12 mouse cellular contexts compared by ENCODE assay signal in genomic region chr11:22857106-22857704, GRCm38 (mm10). TPM values are rescaled to one million over a fixed set of nuclear protein-coding genes. Genes with fewer than 3 reads are reported as not detected.
DNase-seq lines count a peak whose midpoint lies in the region; ATAC-seq lines count a peak whose summit lies in the region.
"Had no signal": no experiment of that assay in that cellular context is flagged by ENCODE, and none has a peak within 500 bp of the region (broad histone marks: within the 10 kb centered on the region; RNA-seq: fewer than 3 reads in every experiment).

No protein-coding gene starts in this region.

- peaks cover 53% of the 10 kb centered on the region for H3K27me3 ChIP-seq in hindbrain, embryonic 15.5 days
- H3K27me3 ChIP-seq in hindbrain, embryonic 16.5 days (replicated peaks; ENCODE audit: control insufficient read depth, insufficient read depth, low read length), result peaks cover 25% of the 10 kb centered on the region
- peaks cover 65% of the 10 kb centered on the region for H3K27me3 ChIP-seq in midbrain, embryonic 13.5 days
- peaks cover 54% of the 10 kb centered on the region for H3K27me3 ChIP-seq in midbrain, embryonic 11.5 days (ENCODE audit: control insufficient read depth, insufficient read depth, low read length)
- H3K27me3 ChIP-seq in stomach, embryonic 15.5 days (replicated peaks), result no peaks in the 10 kb centered on the region
- H3K27me3 ChIP-seq: Patski had no signal

- H3K4me1 ChIP-seq in hindbrain, embryonic 15.5 days (replicated peaks), result peaks cover 21% of the 10 kb centered on the region
- peaks cover 17% of the 10 kb centered on the region for H3K4me1 ChIP-seq in hindbrain, embryonic 16.5 days (ENCODE audit: control insufficient read depth, insufficient read depth, low read depth, low read length)
- H3K4me1 ChIP-seq in midbrain, embryonic 13.5 days (replicated peaks), result peaks cover 26% of the 10 kb centered on the region
- peaks cover 20% of the 10 kb centered on the region for H3K4me1 ChIP-seq in midbrain, embryonic 11.5 days (ENCODE audit: control insufficient read depth, insufficient read depth, low read length)
- peaks cover 20% of the 10 kb centered on the region for H3K4me1 ChIP-seq in stomach, embryonic 15.5 days

- no peak overlapping the region for H3K9ac ChIP-seq in hindbrain, embryonic 15.5 days
- H3K9ac ChIP-seq in hindbrain, embryonic 16.5 days (ENCODE audit: low read depth, low read length), result no peak overlapping the region
- H3K9ac ChIP-seq in midbrain, embryonic 13.5 days (replicated peaks), result no peak overlapping the region
- H3K9ac ChIP-seq in midbrain, embryonic 11.5 days (ENCODE audit: low read length), result no peak overlapping the region
- H3K9ac ChIP-seq in stomach, embryonic 15.5 days, result no peak overlapping the region
- H3K9ac ChIP-seq: forebrain, embryonic 13.5 days had no signal

- no peak overlapping the region for H3K27ac ChIP-seq in hindbrain, embryonic 15.5 days (replicated peaks)
- H3K27ac ChIP-seq in hindbrain, embryonic 16.5 days (ENCODE audit: low read depth, low read length), result no peak overlapping the region
- H3K27ac ChIP-seq in midbrain, embryonic 13.5 days, result no peak overlapping the region
- H3K27ac ChIP-seq in midbrain, embryonic 11.5 days (ENCODE audit: low read depth, low read length), result no peak overlapping the region
- no peak overlapping the region for H3K27ac ChIP-seq in stomach, embryonic 15.5 days
- H3K27ac ChIP-seq: forebrain, embryonic 13.5 days had no signal

- no peaks in the 10 kb centered on the region for H3K36me3 ChIP-seq in hindbrain, embryonic 15.5 days
- H3K36me3 ChIP-seq in hindbrain, embryonic 16.5 days (ENCODE audit: control insufficient read depth, insufficient read depth, low read length), result no peaks in the 10 kb centered on the region
- H3K36me3 ChIP-seq in midbrain, embryonic 13.5 days, result no peaks in the 10 kb centered on the region
- H3K36me3 ChIP-seq in midbrain, embryonic 11.5 days (ENCODE audit: control insufficient read depth, insufficient read depth, low read length), result no peaks in the 10 kb centered on the region
- no peaks in the 10 kb centered on the region for H3K36me3 ChIP-seq in stomach, embryonic 15.5 days

- peak overlapping the region; percentile 100 for H3K4me2 ChIP-seq in hindbrain, embryonic 15.5 days
- no peak overlapping the region for H3K4me2 ChIP-seq in hindbrain, embryonic 16.5 days (ENCODE audit: low read length)
- 0 out of 2 replicates have a peak overlapping the region, but pooled peaks have one; percentile 98 for H3K4me2 ChIP-seq in midbrain, embryonic 13.5 days (replicated peaks)
- no peak overlapping the region for H3K4me2 ChIP-seq in midbrain, embryonic 11.5 days
- peak overlapping the region; percentile 97; the same call in 1 of the 2 replicates for H3K4me2 ChIP-seq in stomach, embryonic 15.5 days

- WGBS in hindbrain, embryonic 15.5 days, result 82% methylated on average over 5 of the region's 5 CpGs
- 76% methylated on average over 5 of the region's 5 CpGs for WGBS in hindbrain, embryonic 16.5 days
- WGBS in midbrain, embryonic 13.5 days, result 75% methylated on average over 5 of the region's 5 CpGs
- WGBS in midbrain, embryonic 11.5 days, result 74% methylated on average over 5 of the region's 5 CpGs
- WGBS in stomach, embryonic 15.5 days, result 74% methylated on average over 5 of the region's 5 CpGs

- no peak overlapping the region for H3K4me3 ChIP-seq in hindbrain, embryonic 15.5 days
- H3K4me3 ChIP-seq in hindbrain, embryonic 16.5 days (ENCODE audit: low read length), result no peak overlapping the region
- H3K4me3 ChIP-seq in midbrain, embryonic 13.5 days (replicated peaks), result no peak overlapping the region
- no peak overlapping the region for H3K4me3 ChIP-seq in midbrain, embryonic 11.5 days (ENCODE audit: low read depth, low read length)
- H3K4me3 ChIP-seq in stomach, embryonic 15.5 days (replicated peaks), result peak overlapping the region; percentile 86

- DNase-seq in midbrain, embryonic 11.5 days (ENCODE audit: low spot score, missing footprints), result no peak
- no peak for DNase-seq in cerebellum, adult 11-12 months
- DNase-seq in embryo, embryonic 10 days (ENCODE audit: low spot score), result no peak
- DNase-seq: cerebellum, postnatal 25 days; kidney, adult 11 months had no signal

- no peaks in the 10 kb centered on the region for H3K9me3 ChIP-seq in hindbrain, embryonic 15.5 days
- no peaks in the 10 kb centered on the region for H3K9me3 ChIP-seq in hindbrain, embryonic 16.5 days (ENCODE audit: control insufficient read depth, low read length)
- no peaks in the 10 kb centered on the region for H3K9me3 ChIP-seq in midbrain, embryonic 13.5 days
- no peaks in the 10 kb centered on the region for H3K9me3 ChIP-seq in midbrain, embryonic 11.5 days (ENCODE audit: control insufficient read depth, low read length)
- H3K9me3 ChIP-seq in stomach, embryonic 15.5 days, result no peaks in the 10 kb centered on the region
- H3K9me3 ChIP-seq: forebrain, embryonic 13.5 days had no signal

- no peak for ATAC-seq in hindbrain, embryonic 15.5 days (ENCODE audit: low FRiP score, low read depth)
- ATAC-seq in hindbrain, embryonic 16.5 days, result no peak
- no peak for ATAC-seq in midbrain, embryonic 13.5 days
- ATAC-seq in midbrain, embryonic 11.5 days (ENCODE audit: low FRiP score), result no peak
- 0 out of 2 replicates have a peak, but pooled peaks have one; percentile 2 for ATAC-seq in granulocyte monocyte progenitor cell, adult 5-6 weeks (replicated peaks; ENCODE audit: poor library complexity, severe bottlenecking)
- no peak for ATAC-seq in stomach, embryonic 15.5 days (ENCODE audit: insufficient read depth, low FRiP score, low read depth)
- ATAC-seq: forebrain, embryonic 13.5 days; Patski had no signal

RNA-seq across cellular contexts. Expression of gene B3gnt2, which starts 3.6 kb away (rescaled TPM):
- polyA plus RNA-seq in hindbrain, embryonic 15.5 days (2015; fragmentation: Nextera tagmentation; extraction: Ambion mirVana), result 3.0 and 4.4 TPM in 2 replicates
- polyA plus RNA-seq in hindbrain, embryonic 16.5 days (2015; fragmentation: Nextera tagmentation; extraction: Ambion mirVana), result 2.1 and 2.7 TPM in 2 replicates
- polyA plus RNA-seq in midbrain, embryonic 13.5 days (2015; fragmentation: Nextera tagmentation; extraction: Ambion mirVana), result 1.9 and 2.4 TPM in 2 replicates
- polyA plus RNA-seq in midbrain, embryonic 11.5 days (2014; fragmentation: Nextera tagmentation; extraction: Ambion mirVana), result 1.8 and 1.9 TPM in 2 replicates
- total RNA-seq in granulocyte monocyte progenitor cell, adult 5-6 weeks (2014; fragmentation: Nextera tagmentation), result 8.6 and 12.3 TPM in 2 replicates
- total RNA-seq in granulocyte monocyte progenitor cell, adult 5-6 weeks (2017), result 10.6 and 41.3 TPM in 2 replicates
- 11.8 and 13.6 TPM in 2 replicates for polyA plus RNA-seq in stomach, embryonic 15.5 days (2015; fragmentation: Nextera tagmentation; extraction: Ambion mirVana)

Comparison
In these comparisons a context has a peak if more than half of its experiments do, and no peak if none do; other contexts are left out.
1. H3K4me2 ChIP-seq: peak in hindbrain, embryonic 15.5 days (single experiment), midbrain, embryonic 13.5 days (single experiment) and stomach, embryonic 15.5 days (single experiment); none in hindbrain, embryonic 16.5 days (single experiment) and midbrain, embryonic 11.5 days (single experiment).